Mouse (Mus musculus) adrenal gland, adult 10 weeks (tissue): Measurements from ENCODE around the gene Capn7. TPM values are rescaled to one million over a fixed set of nuclear protein-coding genes. Genes with fewer than 3 reads are reported as not detected.

Experiments used
- polyA plus RNA-seq: library from polyadenylated mRNA; stranded (reverse); fragments of 350-450 nt; fragmentation: Illumina TruSeq; extraction: RNeasy Lipid Tissue Mini Kit (QIAGEN cat#74804); gene quantifications from one replicate; pipeline ENCODE4 v1.2.3, GENCODE M21; 2014; ENCODE audit warnings: low read depth, low replicate concordance

Capn7 gene
- polyA plus RNA-seq: 177 TPM

GRCm38 (mm10) chr14:31336369-31337155, at the start of gene Capn7:
Gene Capn7 (plus strand): TSS chr14:31336638.

GRCm38 (mm10) chr14:31323849-31324792, 12.3 kb upstream of the Capn7 start, which contains the start of gene Dnah1:
Gene Dnah1 (minus strand): TSS chr14:31323896.

Other genes with a start within 250 kb of the Capn7 start
- gene Smim4, start 207.7 kb upstream of the Capn7 start, polyA plus RNA-seq: 16.9 TPM
- gene Nt5dc2, start 205.6 kb upstream of the Capn7 start, polyA plus RNA-seq: 1.5 TPM
- gene Stab1, start 168.0 kb upstream of the Capn7 start, polyA plus RNA-seq: 5.4 TPM
- not detected for gene Tnnc1, start 128.3 kb upstream of the Capn7 start, polyA plus RNA-seq
- 64.7 TPM for gene Nisch, start 119.7 kb upstream of the Capn7 start, polyA plus RNA-seq
- gene Sema3g, start 118.8 kb upstream of the Capn7 start, polyA plus RNA-seq: 1.7 TPM
- gene Phf7, start 85.3 kb upstream of the Capn7 start, polyA plus RNA-seq: 9.7 TPM
- gene Bap1, start 85.2 kb upstream of the Capn7 start, polyA plus RNA-seq: 8.6 TPM
- 0.12 TPM for gene Dnah1, start 12.7 kb upstream of the Capn7 start, polyA plus RNA-seq
- 125 TPM for gene Sh3bp5, start 99.4 kb downstream of the Capn7 start, polyA plus RNA-seq
- gene Eaf1, start 157.8 kb downstream of the Capn7 start, polyA plus RNA-seq: 91.3 TPM
- gene Mettl6, start 158.4 kb downstream of the Capn7 start, polyA plus RNA-seq: 43.9 TPM